Mouse (Mus musculus): Measurements from ENCODE around the gene AF366264. TPM values are rescaled to one million over a fixed set of nuclear protein-coding genes. Genes with fewer than 3 reads are reported as not detected.
"Not testable (repeated sequence)": the region's sequence is repeated elsewhere in the genome, so short reads cannot be mapped to it uniquely, and the experiment has no call there.

AF366264 gene
- not detected in 2 replicates for polyA plus RNA-seq (2015; fragmentation: Nextera tagmentation; extraction: Ambion mirVana)

DNA sequence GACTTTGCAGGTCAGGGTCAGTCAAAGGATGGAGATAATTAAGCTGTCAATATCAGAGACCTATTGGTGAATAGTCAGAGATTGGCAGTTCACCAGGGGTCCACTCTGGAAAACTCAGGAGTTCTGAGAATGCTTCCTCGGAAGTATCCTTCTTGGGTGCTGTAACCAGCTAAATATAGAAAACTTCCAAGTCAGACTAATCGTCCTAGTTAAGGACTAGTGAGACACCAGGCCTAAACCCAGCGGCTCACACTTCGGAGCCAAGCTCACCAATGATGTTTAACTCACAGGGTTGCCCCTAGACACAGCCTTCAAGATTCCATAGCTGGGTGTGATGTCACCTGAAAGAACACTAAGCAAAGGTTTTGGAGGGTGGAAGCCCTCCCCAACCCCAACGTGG, at the start of gene AF366264:
TSS of gene AF366264 (minus strand) at position 101 of the 400 bp plus-strand sequence.
- not testable (repeated sequence) for ATAC-seq (ENCODE audit: extremely low read depth, insufficient number of reproducible peaks, low FRiP score, low TSS enrichment); H3K9ac ChIP-seq

DNA sequence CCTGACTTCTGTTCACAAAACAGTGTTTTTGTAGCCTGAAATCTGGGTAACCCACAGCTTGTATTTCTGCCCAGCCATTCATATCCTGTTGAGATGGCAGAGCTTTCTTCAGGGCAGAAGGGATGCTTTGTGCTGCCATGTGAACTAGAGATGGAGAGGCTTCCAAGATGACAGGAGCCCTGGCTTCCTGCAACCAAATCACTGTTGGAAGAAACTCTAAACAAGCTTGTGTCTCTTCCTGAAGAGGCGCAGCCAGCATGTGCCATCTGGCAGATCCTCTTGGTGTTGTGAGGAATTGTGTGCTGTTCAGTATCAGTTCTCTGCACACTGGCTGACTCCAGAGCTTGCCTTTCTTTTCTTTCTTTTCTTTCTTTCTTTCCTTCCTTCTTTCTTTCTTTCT, 5.1 kb upstream of the AF366264 start:
- H3K4me2 ChIP-seq; H3K4me1 ChIP-seq; H3K9ac ChIP-seq; H3K36me3 ChIP-seq; H3K27ac ChIP-seq (replicated peaks); H3K27me3 ChIP-seq (replicated peaks); H3K4me3 ChIP-seq; ATAC-seq (ENCODE audit: extremely low read depth, insufficient number of reproducible peaks, low FRiP score, low TSS enrichment): not testable (repeated sequence)
- H3K9me3 ChIP-seq = peaks cover 20% of the 10 kb centered on the region; the same call in 1 of the 2 replicates
- 79% methylated on average over 1 of the region's 1 CpGs for WGBS

More for the DNA sequence above, at the start of gene AF366264:
- not testable (repeated sequence) for H3K27ac ChIP-seq (replicated peaks); H3K36me3 ChIP-seq; H3K4me3 ChIP-seq; H3K4me2 ChIP-seq; H3K4me1 ChIP-seq; H3K9me3 ChIP-seq; H3K27me3 ChIP-seq (replicated peaks)
- 70% methylated on average over 5 of the region's 5 CpGs for WGBS

DNA sequence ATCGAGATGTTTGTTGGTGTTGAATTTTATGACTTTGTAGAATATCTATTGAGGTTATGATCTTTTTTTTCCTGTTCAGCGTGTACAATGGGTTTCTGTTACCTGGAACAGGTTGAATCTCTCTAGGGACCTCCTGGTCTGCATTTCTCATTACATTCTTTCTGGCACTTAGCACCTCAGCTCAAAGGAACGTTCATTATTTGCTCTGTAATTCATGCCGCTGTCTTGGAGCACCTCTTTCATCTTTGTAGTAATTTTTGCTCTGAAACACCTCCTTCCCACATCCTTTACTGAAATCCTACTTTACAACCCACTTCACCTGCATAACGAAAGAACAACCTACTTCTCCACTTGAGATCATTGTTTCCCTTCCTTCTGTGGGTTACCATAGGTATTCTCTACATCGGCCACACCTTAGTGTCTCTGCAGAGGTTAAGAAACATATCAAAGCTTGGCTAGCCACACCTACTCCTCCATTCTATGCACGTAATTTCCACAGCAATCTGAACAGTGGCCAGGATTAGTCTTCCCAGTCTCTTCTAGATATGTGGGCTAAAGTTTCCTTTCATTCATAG, 9.5 kb downstream of the AF366264 start:
- no peak overlapping the region for H3K4me3 ChIP-seq
- no peaks in the 10 kb centered on the region for H3K27me3 ChIP-seq (replicated peaks)
- H3K4me1 ChIP-seq = no peaks in the 10 kb centered on the region
- no peak overlapping the region for H3K4me2 ChIP-seq
- H3K9me3 ChIP-seq = no peaks in the 10 kb centered on the region
- H3K27ac ChIP-seq (replicated peaks) = no peak overlapping the region
- H3K9ac ChIP-seq = no peak overlapping the region
- WGBS = 68% methylated on average over 7 of the region's 7 CpGs
- H3K36me3 ChIP-seq = no peaks in the 10 kb centered on the region
- no peak for ATAC-seq (ENCODE audit: extremely low read depth, insufficient number of reproducible peaks, low FRiP score, low TSS enrichment)

DNA sequence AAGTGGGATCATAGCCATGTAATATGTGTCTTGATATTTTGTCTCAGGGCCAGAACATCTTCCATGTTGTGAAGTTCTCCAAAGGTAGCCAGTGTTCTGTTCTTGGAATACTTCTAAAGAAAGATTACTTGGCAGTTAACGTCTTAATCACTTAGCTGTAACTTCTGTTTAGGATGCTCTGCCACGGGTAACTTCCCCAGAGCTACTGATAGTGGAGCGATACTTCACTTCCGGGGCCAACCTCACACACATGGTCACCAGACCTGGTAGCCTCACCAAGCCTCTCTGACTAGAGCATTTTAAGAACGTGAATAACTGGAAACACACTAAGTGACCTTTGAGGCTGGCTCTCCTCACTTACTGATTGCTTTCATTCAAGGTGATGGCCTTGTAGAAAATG, 38.6 kb downstream of the AF366264 start:
- H3K27ac ChIP-seq (replicated peaks) = no peak overlapping the region
- no peak overlapping the region for H3K9ac ChIP-seq
- H3K27me3 ChIP-seq (replicated peaks) = no peaks in the 10 kb centered on the region
- H3K4me1 ChIP-seq = peaks cover 4% of the 10 kb centered on the region; the same call in 1 of the 2 replicates
- peaks cover 50% of the 10 kb centered on the region for H3K36me3 ChIP-seq
- no peak for ATAC-seq (ENCODE audit: extremely low read depth, insufficient number of reproducible peaks, low FRiP score, low TSS enrichment)
- 79% methylated on average over 5 of the region's 5 CpGs for WGBS
- H3K4me3 ChIP-seq = no peak overlapping the region
- H3K4me2 ChIP-seq = no peak overlapping the region
- no peaks in the 10 kb centered on the region for H3K9me3 ChIP-seq

DNA sequence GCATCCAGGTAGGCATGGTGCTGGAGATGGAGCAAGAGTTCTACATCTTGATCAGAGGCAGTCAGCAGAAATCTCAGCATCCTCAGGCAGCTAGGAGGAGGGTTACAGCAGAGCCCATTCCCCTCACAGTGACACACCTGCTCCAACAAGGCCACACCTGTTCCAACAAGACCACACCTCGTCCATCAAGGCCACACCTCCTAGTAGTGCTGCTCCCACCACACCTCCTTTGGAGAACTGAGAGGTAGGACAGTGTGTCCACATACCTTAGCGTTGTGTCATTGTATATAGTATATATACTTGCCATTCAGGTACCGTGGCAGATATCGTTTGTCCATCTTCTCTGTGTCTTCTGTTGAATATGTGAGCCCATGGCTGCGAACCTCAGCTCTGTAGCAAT, 40.5 kb downstream of the AF366264 start:
- Histone ChIP-seq H3K27me3 (replicated peaks) (no peaks in the 10 kb centered on the region), H3K9ac (no peak overlapping the region), H3K27ac (replicated peaks) (no peak overlapping the region), H3K4me2 (no peak overlapping the region), H3K4me1 (peaks cover 4% of the 10 kb centered on the region; the same call in 1 of the 2 replicates), H3K36me3 (peaks cover 68% of the 10 kb centered on the region), H3K9me3 (no peaks in the 10 kb centered on the region), H3K4me3 (no peak overlapping the region)
- ATAC-seq (ENCODE audit: extremely low read depth, insufficient number of reproducible peaks, low FRiP score, low TSS enrichment) = no peak
- WGBS = 87% methylated on average over 5 of the region's 5 CpGs

DNA sequence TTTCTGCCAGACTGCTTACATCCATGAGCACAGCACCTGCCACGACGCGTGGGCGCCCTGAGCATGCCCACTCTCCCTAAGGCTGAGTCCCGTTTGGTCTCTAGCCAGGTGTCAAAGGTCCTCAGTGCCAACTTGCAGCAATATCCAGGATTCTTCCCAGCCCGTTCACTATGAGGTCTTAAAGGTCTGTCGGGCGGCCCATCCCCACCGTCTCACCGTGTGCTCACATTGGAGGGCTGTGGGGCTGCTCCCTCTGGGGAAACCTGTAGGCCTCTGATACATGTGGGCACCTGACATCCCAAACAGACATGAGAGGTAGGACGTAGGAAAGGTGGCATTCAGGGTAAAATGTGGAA, 44.5 kb downstream of the AF366264 start:
- Histone ChIP-seq H3K27ac (replicated peaks) (no peak overlapping the region), H3K27me3 (replicated peaks) (no peaks in the 10 kb centered on the region), H3K4me3 (no peak overlapping the region), H3K9me3 (no peaks in the 10 kb centered on the region), H3K4me2 (no peak overlapping the region), H3K9ac (no peak overlapping the region), H3K4me1 (no peaks in the 10 kb centered on the region), H3K36me3 (peaks cover 90% of the 10 kb centered on the region)
- 89% methylated on average over 11 of the region's 11 CpGs for WGBS
- ATAC-seq (ENCODE audit: extremely low read depth, insufficient number of reproducible peaks, low FRiP score, low TSS enrichment) = no peak

DNA sequence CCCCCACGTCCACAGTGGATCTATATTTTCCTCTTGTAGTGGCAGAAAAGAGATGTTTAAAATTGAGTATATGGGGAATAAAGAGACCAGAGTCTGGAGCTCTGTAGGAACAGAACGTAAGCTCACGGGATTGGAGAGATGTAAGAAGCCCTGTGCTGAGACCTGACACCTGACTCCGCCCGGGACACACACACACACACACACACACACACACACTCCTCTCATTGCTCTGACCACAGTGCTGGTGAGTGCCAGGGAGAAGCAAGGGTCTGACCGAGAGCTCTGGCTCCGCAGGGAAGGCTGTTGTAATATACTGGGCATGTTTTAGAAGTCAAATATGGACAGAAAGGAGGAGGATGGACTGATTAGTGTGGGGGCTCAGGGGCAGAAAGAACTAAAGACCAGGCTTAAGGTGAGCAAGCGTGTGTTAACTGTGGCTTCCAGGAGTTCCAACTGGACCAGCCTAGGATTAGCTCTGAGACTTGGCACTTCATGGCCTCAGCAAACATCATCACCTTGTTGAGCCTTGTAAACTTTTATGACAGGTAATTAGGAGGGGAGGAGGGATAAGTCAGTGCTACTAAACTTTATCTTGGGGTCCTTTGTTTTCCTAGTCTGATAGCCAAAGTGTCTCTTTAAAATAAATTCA, 45.0 kb downstream of the AF366264 start:
- Histone ChIP-seq H3K9ac (no peak overlapping the region), H3K27ac (replicated peaks) (no peak overlapping the region), H3K9me3 (no peaks in the 10 kb centered on the region), H3K4me2 (no peak overlapping the region), H3K4me3 (no peak overlapping the region), H3K27me3 (replicated peaks) (no peaks in the 10 kb centered on the region), H3K4me1 (no peaks in the 10 kb centered on the region), H3K36me3 (peaks cover 90% of the 10 kb centered on the region)
- no peak for ATAC-seq (ENCODE audit: extremely low read depth, insufficient number of reproducible peaks, low FRiP score, low TSS enrichment)
- WGBS = 86% methylated on average over 8 of the region's 8 CpGs

DNA sequence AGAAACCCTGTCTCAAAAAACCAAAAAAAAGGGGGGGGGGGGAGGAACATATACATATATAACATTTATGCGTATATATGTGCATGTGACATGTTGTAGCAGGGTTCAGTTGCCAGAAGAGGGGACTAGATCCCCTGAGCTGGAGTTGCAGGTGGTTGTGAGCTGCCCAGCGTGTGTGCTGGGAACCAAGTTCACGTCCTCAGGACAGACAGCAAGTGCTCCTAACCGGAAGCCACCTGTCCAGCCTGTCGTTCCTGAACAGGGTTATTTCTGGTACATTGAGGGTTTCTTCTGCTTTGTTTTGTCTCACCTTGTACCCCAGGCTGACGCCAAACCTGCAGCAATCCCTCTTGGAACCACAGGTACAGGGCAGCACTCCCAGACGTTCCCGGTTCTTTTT, 48.6 kb downstream of the AF366264 start:
- no peaks in the 10 kb centered on the region for H3K9me3 ChIP-seq
- no peaks in the 10 kb centered on the region for H3K27me3 ChIP-seq (replicated peaks)
- WGBS = 88% methylated on average over 8 of the region's 8 CpGs
- H3K4me1 ChIP-seq = peaks cover 14% of the 10 kb centered on the region
- no peak overlapping the region for H3K4me3 ChIP-seq
- no peak overlapping the region for H3K4me2 ChIP-seq
- no peak for ATAC-seq (ENCODE audit: extremely low read depth, insufficient number of reproducible peaks, low FRiP score, low TSS enrichment)
- H3K36me3 ChIP-seq = peaks cover 67% of the 10 kb centered on the region
- no peak overlapping the region for H3K27ac ChIP-seq (replicated peaks)
- no peak overlapping the region for H3K9ac ChIP-seq

DNA sequence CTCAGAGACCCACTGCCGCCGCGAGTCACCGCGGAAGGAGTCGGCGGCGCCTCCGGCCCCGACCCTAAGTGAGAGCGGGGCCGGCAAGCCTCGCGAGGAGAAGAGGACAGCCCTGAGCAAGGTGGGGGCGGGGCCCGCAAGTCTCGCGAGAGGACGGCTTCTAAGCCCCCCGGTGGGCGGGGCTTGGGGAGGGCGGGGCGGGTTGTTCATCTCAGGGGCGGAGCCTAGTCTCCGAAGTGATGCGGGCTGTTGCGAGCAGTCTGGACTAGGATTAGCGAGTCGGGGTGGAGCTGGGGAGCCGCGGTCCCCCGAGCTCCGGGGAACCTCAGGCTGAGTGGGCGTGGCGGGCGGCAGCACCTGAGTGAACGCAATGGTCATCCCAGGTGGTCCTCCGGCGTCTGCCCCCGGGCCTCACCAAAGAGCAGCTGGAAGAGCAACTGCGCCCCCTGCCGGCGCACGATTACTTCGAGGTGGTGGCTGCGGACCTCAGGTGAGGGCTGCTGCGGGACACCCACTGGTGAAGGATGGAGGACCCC, 52.4 kb downstream of the AF366264 start:
- peak; percentile 91 for ATAC-seq (ENCODE audit: extremely low read depth, insufficient number of reproducible peaks, low FRiP score, low TSS enrichment)
- H3K4me2 ChIP-seq = peak overlapping the region; percentile 74
- no peaks in the 10 kb centered on the region for H3K27me3 ChIP-seq (replicated peaks)

DNA sequence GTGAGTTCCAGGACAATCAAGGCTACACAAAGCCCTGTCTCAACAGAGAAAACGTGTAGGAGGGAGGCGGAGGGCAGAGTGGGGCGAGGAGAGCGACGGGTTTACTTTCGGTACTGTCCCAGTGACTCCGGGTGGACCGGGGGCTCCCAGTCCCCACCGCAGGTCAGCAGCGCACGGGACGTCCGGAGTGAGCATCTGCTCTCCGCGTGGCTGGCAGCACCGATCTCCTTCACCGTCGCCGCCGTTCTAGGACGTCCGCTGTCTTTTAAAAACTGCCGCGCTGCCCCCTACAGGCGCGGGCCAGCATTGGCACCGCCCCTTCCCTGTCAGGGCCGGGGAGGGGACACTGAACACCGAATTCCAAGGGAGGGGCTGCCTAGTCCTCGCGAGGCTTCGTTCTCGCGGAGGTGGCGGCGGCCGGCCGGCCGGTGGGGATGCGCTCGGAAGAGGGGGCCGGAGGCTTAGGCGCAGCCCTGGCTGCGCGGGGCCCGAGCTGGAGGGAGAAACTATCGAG, 52.9 kb downstream of the AF366264 start, which contains the start of gene Upf3a:
TSS of gene Upf3a (plus strand) at position 366 of the 514 bp plus-strand sequence.
- Histone ChIP-seq H3K9me3 (no peaks in the 10 kb centered on the region), H3K9ac (peak within 1 kb of the TSS; percentile 95)

More for the DNA sequence above, 52.4 kb downstream of the AF366264 start:
- H3K4me3 ChIP-seq = peak overlapping the region; percentile 68
- 1% methylated on average over 47 of the region's 47 CpGs for WGBS
- peak overlapping the region; percentile 95 for H3K9ac ChIP-seq
- H3K27ac ChIP-seq (replicated peaks) = peak overlapping the region; percentile 97
- no peaks in the 10 kb centered on the region for H3K9me3 ChIP-seq
- peaks cover 22% of the 10 kb centered on the region for H3K4me1 ChIP-seq
- H3K36me3 ChIP-seq = peaks cover 51% of the 10 kb centered on the region

More for the DNA sequence above, 52.9 kb downstream of the AF366264 start, which contains the start of gene Upf3a:
- Histone ChIP-seq H3K4me3 (peak within 1 kb of the TSS; percentile 68), H3K27me3 (replicated peaks) (no peaks in the 10 kb centered on the region), H3K36me3 (peaks cover 55% of the 10 kb centered on the region), H3K4me2 (peak within 1 kb of the TSS; percentile 74), H3K4me1 (peaks cover 22% of the 10 kb centered on the region), H3K27ac (replicated peaks) (peak within 1 kb of the TSS; percentile 97)
- ATAC-seq (ENCODE audit: extremely low read depth, insufficient number of reproducible peaks, low FRiP score, low TSS enrichment) = peak; percentile 88
- WGBS = under 1% methylated on average over 46 of the region's 47 CpGs
